Mouse (Mus musculus): ENCODE data around the gene Ltbp1.
A peak's percentile ranks its signal among the peaks of the same experiment; 100 is the strongest.

Ltbp1 gene

GRCm38 (mm10) chr17:75004820-75005219 is 548 bp upstream of the Ltbp1 start:
- DNase-seq (ENCODE audit: low read depth, low spot score): peak; percentile 74

DNA sequence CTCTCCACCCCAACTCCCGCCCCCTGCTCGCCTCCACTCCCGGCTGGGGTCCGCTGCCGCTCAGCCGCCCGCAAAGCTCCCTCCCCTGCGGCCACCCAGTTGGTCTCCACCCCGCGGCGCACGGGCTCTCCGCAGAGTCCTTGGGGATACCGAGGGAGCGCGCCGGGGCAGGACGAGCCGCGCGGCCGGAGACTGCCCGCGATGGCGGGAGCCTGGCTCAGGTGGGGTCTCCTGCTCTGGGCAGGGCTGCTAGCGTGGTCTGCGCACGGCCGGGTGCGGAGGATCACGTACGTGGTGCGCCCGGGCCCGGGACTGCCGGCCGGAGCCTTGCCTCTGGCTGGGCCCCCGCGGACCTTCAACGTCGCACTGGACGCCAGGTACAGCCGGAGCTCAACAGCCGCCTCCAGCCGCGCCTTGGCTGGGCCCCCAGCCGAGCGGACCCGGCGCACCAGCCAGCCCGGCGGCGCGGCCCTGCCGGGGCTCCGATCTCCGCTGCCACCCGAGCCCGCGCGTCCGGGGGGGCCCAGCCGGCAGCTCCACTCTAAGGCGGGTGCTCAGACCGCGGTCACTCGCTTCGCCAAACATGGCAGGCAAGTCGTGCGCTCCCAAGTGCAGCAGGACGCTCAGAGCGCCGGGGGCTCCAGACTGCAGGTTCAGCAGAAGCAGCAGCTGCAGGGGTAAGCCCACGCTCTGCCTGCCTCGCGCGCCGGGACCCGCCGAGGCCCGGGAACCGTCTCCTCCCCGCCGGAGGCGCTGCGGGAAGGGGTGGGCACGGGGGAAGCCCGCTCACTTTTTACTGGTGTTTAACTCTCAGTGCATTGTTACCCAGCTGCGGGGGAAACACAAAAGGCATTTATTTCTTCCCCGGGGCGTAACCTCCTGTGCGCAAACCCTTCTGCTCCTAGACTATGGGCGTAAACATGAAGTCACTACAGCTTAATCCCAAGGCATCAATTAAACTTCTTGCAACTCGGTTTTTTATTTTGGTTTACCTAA is 615 bp downstream of the Ltbp1 start:
- DNase-seq (ENCODE audit: low read depth, low spot score): peak; percentile 69

GRCm38 (mm10) chr17:75010955-75011354 is 5.6 kb downstream of the Ltbp1 start:
- no peak for DNase-seq (ENCODE audit: low read depth, low spot score)

GRCm38 (mm10) chr17:75013211-75013610 is 7.8 kb downstream of the Ltbp1 start:
- DNase-seq (ENCODE audit: low read depth, low spot score): no peak

- DNase-seq (ENCODE audit: low read depth, low spot score): no peak
Observed at GRCm38 (mm10) chr17:75013868-75014267, 8.5 kb downstream of the Ltbp1 start.

- no peak for DNase-seq (ENCODE audit: low read depth, low spot score)
Observed at GRCm38 (mm10) chr17:75014601-75015356, 9.4 kb downstream of the Ltbp1 start.

DNA sequence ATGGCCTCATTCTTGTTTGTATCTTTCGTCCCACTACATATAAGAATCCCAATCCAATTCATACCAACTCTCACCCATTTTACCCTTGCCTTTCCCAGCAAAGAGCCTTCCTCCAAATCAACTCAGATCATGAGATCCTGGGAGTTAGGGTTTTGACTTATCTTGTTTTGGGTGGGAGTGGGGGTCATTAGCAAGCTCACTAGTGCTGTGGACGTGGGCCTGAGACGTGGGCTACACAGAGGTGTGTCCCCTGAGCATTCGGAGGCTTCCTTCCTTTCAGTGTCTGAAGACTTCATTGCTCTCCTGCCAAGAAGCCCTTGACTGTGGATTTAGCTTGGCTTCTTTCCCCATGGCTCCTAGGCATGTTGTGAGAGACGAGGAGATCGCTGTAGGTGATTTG is 10.2 kb downstream of the Ltbp1 start:
- DNase-seq (ENCODE audit: low read depth, low spot score): no peak

- peak; percentile 76 for DNase-seq (ENCODE audit: low read depth, low spot score)
Observed at GRCm38 (mm10) chr17:75017423-75017822, 12.1 kb downstream of the Ltbp1 start.

- DNase-seq (ENCODE audit: low read depth, low spot score): no peak
Observed at GRCm38 (mm10) chr17:75018142-75018541, 12.8 kb downstream of the Ltbp1 start.

- no peak for DNase-seq (ENCODE audit: low read depth, low spot score)
Observed at GRCm38 (mm10) chr17:75020026-75020425, 14.7 kb downstream of the Ltbp1 start.

GRCm38 (mm10) chr17:75020619-75021018 is 15.3 kb downstream of the Ltbp1 start:
- no peak for DNase-seq (ENCODE audit: low read depth, low spot score)

- no peak for DNase-seq (ENCODE audit: low read depth, low spot score)
Observed at GRCm38 (mm10) chr17:75027358-75028131, 22.2 kb downstream of the Ltbp1 start.

DNA sequence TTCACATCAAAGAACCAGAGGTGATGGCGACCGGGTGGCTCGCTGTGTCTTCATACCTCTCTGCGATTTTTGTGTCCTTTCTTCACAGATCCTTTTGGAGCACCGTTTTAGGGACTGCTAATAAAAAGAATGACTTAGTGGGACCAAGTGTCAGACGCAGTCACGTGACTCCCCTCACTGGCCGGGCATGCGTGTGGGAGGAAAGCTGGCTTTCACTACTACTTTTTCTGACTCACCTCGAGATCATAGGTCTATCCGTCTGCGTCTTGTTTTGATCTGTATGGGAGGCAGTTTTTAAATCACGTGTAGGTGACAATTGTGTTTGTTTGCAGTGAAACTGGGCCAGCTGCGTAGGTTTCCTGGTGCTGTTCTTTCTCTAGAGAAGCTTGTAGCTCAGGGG is 28.0 kb downstream of the Ltbp1 start:
- DNase-seq (ENCODE audit: low read depth, low spot score): no peak

- DNase-seq (ENCODE audit: low read depth, low spot score): no peak
Observed at GRCm38 (mm10) chr17:75033872-75034615, 28.7 kb downstream of the Ltbp1 start.

- DNase-seq (ENCODE audit: low read depth, low spot score): no peak
Observed at GRCm38 (mm10) chr17:75036881-75037280, 31.5 kb downstream of the Ltbp1 start.

- DNase-seq (ENCODE audit: low read depth, low spot score): no peak
Observed at GRCm38 (mm10) chr17:75039017-75039416, 33.6 kb downstream of the Ltbp1 start.

DNA sequence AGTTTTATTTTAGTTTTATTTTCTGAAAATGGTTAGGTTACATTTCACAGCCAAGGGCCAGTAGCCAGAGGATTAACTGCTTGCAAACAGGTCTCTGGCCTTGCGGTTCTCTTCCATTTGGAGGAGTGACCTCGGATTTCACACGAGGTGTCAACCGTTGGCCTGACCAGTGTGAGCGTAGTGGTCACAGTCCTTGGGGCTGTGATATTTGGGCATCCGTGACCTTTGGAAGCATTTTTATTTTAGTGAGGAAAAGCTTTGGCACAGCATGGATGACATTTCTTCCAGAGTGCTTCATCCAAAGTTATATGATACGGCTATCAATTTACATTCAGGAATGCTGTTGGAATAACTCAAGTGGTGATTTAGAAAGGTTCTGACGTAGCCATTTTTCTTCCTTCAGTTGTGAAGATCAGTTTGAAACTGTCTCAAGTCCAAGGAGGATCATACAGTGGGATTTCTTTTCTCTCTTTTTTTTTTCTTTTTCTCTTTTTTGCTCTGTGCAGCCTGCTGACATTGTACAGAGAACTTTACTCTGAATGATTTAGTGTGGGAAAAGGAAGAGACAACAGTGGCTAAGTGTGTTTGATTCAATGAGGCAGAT is 44.1 kb downstream of the Ltbp1 start:
- DNase-seq (ENCODE audit: low read depth, low spot score): no peak

- no peak for DNase-seq (ENCODE audit: low read depth, low spot score)
Observed at GRCm38 (mm10) chr17:75051440-75051925, 46.1 kb downstream of the Ltbp1 start.

GRCm38 (mm10) chr17:75055235-75055634 is 49.9 kb downstream of the Ltbp1 start:
- DNase-seq (ENCODE audit: low read depth, low spot score): no peak

DNA sequence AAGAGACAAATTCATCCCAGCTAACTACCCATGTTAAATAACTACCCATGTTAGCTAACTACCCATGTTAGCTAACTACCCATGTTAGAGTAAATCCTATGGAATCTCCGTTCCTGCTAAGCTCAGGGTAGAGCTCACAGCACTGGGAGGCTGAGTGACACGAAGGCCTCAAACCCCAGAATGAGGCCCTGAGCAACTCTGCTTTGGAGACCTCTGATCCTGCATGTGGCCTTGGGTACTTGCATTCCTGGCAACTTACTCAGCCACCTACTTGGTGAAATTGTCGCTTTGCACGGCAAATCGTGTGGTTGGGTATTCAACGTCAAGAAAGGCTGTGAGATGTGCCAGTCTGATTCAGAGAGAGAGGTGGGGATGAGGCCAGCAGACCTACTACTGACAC is 50.6 kb downstream of the Ltbp1 start:
- no peak for DNase-seq (ENCODE audit: low read depth, low spot score)
